Mouse (Mus musculus) gastrocnemius, postnatal 4 days (tissue): ENCODE measurements around the gene Laptm5. TPM values are rescaled to one million over a fixed set of nuclear protein-coding genes. Genes with fewer than 3 reads are reported as not detected.

Experiments used
- DNase-seq, 2 experiments: peaks; one replicate each; pipeline ENCODE4 v3.0.0; 2021 to 2022; ENCODE audit warnings: low spot score in 2 of 2, mixed read lengths in 2 of 2
- total RNA-seq, 2 experiments: library from RNA; stranded (reverse); gene quantifications; 2 replicates each; pipeline ENCODE4 v1.2.3; 2021

Laptm5 gene
- total RNA-seq, 2 experiments from 2014 or later: 24.4 to 26.4 TPM

GRCm38 (mm10) chr4:130918805-130919749, 6.2 kb downstream of the Laptm5 start:
- no peak for DNase-seq

DNA sequence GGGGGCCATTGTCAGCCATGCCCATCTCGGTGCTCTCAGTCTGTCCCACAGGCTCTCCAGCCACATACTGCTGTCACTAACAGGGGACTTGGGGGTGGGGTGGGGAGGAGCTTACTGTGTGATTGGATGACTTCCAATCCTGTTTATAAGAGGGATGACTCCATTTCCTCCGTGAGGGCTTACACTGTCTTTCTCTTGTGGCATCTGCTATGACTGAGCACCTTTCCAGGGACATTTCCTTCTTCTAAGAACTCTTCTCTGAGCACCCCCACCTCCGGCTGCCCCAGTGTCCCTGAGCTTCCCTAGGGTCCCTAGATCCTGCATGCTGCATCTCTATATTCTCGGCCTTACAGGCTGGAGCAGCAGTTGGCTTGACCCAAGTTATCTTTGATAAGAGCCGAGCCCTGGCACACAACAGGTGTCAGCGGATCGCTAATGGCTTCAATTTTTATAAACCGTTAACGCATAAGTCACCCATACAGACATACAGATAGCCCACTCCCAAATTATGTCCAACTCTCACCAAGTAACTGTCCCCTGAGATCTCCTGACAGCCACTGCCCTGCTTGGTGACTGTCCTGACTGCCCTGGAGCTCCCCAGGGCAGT, 6.9 kb downstream of the Laptm5 start:
- DNase-seq: no peak

DNA sequence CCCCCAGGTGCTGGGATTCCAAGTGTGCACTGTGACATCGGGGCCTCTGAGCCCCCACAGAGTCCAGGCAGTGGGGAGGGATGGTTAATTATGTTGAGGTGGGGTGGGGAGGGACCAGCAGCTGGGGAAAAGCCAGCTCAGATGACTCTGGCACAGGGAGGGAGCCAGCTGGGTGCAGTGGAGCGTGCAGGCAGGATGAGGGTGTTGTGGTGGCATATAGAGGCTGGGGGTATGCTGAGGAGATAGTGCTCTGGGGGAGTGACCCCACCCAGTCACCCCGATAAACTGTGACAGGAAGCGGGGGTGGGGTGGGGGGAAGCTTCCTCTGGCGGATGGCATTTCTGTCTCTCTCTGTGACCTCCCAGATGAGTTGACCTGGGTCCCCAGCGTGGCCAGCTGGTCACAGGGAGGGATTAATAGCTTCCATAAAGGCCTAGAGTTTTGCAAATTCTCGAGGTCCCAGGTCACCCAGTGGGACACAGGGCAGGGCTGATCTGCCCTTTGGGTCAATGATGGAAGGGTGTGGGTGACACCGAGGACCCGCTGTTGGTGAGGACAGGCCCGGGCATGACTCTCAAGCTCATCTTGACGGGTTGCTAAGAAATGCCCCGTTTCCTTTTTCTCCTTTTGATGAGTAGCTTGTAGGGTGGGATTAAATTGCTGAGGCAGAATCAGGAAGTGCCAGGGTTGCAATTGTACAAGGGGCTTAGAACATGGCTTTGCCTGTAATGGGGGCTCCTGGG, 8.2 kb downstream of the Laptm5 start:
- no peak for DNase-seq

- DNase-seq: no peak
These were observed 9.1 kb downstream of the Laptm5 start for GRCm38 (mm10) chr4:130921986-130922385.

GRCm38 (mm10) chr4:130926274-130926673, 13.3 kb downstream of the Laptm5 start:
- DNase-seq: no peak

- DNase-seq: no peak
These were observed 14.9 kb downstream of the Laptm5 start for GRCm38 (mm10) chr4:130927821-130928220.

- DNase-seq: no peak
These were observed 29.7 kb downstream of the Laptm5 start for GRCm38 (mm10) chr4:130942644-130943043.

GRCm38 (mm10) chr4:130944112-130944511, 31.2 kb downstream of the Laptm5 start, which contains the start of gene Matn1:
Gene Matn1, plus strand, starts transcription at chr4:130944385.
- no peak for DNase-seq

DNA sequence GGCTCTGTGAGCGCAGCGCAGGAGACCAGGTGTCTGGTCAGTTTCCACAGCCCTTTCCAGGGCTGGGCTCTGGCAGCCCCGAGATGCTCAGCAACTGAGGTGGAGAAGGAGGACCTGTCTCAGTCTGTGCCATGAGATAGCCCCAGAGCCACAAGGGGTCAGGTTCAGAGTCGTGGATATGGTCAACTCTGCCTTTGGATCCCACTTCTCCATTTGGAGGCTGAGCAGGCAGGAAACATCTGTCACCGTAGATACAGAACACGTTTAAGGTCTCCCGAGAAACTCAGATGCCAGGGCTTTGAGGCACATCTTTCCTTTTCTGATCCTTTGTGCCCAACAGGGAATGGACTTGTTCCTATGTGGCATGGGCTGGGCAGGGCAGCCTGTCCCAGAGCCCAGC, 31.9 kb downstream of the Laptm5 start:
- DNase-seq: no peak

DNA sequence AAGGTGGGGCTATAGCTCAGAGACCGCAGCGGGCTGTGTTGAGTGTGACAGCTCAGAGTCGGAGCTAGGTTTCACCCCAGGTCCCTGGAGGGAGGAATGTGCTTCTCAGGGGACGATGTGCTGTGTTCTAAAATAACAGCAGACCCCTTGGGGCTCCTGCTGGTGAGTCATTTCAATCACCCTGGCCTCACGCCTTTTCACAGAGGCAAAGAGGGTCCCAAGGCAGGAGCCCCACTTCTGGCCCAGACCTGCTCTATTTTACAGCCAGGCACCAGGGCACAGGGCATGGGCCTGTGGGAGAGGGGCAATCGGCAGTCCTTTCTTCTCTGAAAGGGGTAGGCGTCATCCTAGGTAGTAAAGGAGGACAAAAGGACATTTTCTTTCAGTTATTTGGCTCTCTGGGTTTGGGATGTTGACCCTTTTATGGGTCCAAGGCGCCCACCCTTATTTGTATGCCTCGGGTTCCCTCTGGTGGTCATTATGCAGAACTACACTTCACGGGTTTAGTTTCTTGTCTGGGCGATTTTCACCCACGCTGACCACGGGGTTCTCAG, 34.2 kb downstream of the Laptm5 start:
- DNase-seq: no peak

- DNase-seq: no peak
These were observed 37.0 kb downstream of the Laptm5 start for GRCm38 (mm10) chr4:130949821-130950384.

DNA sequence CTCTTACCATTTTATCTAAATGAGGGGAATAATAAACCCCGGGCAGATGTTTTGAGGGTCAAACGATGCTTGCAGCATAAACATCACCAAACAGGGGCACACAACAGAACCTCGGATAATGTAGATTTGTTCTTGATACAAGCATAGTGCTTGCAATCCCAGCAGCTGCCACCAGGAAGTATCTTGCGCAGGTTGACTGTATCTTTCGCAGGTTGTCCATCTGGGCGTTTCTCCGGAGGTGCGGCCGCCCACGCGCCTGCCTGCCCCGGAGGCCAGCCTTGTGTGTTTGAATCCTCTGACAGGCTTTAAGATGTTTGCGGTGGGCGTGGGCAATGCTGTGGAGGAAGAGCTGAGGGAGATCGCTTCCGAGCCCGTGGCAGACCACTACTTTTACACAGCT, 39.6 kb downstream of the Laptm5 start:
- DNase-seq: no peak

- no peak for DNase-seq
These were observed 44.2 kb downstream of the Laptm5 start for GRCm38 (mm10) chr4:130957156-130957555.

- DNase-seq: no peak
These were observed 45.9 kb downstream of the Laptm5 start for GRCm38 (mm10) chr4:130958812-130959211.

DNA sequence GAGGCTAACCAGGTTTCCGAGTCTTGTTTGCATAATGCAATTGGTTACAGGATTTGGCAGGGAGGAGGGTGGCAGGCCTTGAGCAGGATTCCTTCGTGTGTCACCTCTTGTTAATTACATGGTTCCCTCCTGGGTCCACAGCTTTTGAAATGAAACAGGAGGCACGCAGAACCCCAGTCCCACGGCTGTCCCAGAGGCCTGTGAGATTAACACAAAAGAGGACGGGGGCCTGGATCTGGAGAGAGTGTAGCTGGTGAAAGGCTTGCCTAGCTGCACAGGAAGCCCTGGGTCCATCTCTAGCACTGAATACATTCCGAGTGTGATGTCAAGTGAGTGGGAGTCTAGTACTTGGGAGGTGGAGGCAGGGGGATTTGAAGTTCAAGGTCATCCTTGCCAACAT, 46.8 kb downstream of the Laptm5 start:
- no peak for DNase-seq

DNA sequence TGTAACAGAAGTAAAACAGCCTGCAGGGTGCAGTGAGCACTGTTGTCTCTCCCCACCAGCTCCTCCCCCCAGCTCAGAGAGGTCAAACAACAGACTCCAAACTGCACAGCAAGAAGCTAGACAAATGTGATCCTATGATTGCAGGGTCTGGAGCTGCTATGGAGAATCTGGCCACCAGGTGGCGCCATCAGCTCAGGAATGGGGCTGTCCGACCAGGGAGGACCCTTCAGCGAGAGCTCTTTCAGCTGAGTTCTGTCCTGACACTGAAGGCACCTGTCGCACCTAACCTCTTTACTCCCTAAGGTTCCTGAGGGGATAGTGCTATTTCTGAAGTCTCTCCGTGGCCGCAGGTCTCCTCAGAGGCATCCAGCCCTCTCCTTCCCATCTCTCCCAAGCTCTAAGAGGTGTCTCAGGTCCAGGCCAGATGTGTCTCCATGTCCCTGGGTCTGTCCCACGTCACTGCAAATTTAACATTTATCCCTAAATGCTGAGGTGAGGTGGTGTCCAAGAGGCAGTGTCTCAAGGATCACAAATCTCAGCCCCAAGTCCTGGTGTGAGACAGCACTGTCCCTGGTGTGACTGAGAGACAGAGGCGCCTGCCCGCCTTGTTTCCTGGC, 47.3 kb downstream of the Laptm5 start:
- peak; percentile 76 to 80 for DNase-seq

DNA sequence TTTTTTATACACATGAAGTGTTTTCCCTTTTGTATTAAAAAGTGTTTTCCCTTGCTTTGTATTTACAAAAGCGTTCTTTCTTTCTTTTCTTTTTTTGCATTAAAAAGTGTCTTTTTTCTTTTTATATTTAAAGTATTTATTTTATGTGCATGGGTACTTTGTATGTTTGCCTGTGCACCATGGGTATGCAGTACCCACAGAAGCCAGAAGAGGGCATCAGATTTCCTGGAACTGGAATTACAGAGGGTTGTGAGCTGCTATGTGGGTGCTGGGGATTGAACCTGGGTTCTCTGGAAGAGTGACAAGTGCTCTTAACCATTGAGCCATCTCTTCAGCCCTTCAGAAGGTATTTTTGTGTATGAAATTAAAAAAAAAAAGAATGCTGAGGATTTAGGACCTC, 58.4 kb downstream of the Laptm5 start:
- no peak for DNase-seq

- no peak for DNase-seq
These were observed 59.5 kb downstream of the Laptm5 start for GRCm38 (mm10) chr4:130972421-130972829.

DNA sequence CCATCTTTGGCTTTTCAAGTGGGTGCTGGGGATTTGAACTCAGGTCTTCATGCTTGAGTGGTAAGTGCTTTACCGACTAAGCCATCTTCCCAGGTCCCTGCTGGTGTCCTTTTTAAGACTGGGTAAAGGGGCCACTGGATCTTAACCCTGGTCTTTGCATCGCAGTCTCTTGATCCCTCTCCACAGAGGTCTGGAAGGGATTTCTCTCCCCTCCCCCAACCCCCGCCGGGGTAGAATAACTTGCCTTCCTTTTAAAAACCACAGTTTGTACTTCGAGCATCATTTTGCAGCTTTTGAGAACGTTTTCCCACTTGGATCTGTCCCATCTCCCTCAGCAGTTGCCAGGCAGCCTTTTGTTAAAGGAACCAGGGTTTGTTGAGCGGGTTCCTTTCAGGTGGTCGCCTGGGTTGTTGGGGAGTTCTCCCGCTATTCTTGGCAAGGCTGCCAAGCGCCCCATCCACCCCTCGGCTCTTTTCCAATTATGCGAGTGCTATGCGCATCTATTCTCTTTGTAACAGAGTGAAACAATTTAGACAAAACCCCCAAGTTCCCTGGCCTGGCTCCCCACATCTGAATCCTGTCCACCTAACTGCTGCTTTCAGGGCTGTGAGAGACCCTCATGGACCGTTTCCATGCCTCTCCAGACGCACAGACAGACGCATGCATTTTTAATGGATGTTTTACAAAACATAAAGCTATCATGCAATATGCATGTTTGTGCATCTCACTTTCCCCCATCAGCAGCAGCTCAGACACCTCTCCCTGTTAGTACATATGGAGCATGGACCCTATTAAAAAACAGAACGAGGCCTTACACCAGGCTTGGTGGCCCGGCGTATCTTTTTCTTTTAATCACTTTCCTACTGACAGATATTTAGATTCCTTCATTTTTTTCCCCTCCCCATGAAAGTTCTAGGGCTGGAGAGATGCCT, 60.7 kb downstream of the Laptm5 start:
- no peak for DNase-seq
